Mouse (Mus musculus) lung, postnatal 0 days (tissue): ENCODE results near the gene Zfp1.

Source experiments
- CTCF ChIP-seq: IDR thresholded peaks from 2 replicates; pipeline ENCODE4 v1.5.1; 2016; ENCODE audit warnings: antibody characterized with exemption, mild to moderate bottlenecking
- EP300 ChIP-seq: IDR thresholded peaks from 2 replicates; pipeline ENCODE4 v1.6.1; 2016; ENCODE audit warnings: antibody characterized with exemption, mild to moderate bottlenecking, control low read depth

DNA sequence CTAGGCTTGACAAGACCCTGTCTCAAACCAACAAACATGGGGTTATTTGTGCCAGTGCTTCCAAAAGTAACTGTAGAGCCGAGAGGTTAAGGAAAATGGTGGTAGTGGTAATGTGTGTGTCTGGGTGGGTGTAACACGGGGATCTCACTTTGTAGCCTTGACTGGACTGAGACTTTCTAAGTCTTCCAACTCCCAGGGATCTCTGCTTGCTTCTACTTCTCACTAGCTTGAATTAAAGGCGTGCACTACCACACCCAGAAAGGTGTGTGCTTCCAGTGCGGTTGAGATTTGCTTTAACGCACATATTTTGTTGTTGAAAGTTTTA lies 300 bp upstream of the Zfp1 start:
- TF ChIP-seq CTCF (no peak), EP300 (no peak)
